Mouse (Mus musculus) heart, embryonic 10.5 days (tissue): ENCODE measurements around the gene Gdf15. TPM values are rescaled to one million over a fixed set of nuclear protein-coding genes. Genes with fewer than 3 reads are reported as not detected.

Experiments
- DNase-seq: peaks from one replicate; pipeline ENCODE4 v3.0.0-alpha.2; 2017; ENCODE audit warnings: low spot score
- H3K27ac ChIP-seq: fragments of 300-500 bp; sonication (generic); 2 replicates; pipeline ENCODE4 v1.5.1; 2016; ENCODE audit warnings: mild to moderate bottlenecking
- H3K27me3 ChIP-seq: fragments of 300-500 bp; sonication (generic); 2 replicates; pipeline ENCODE4 v1.6.1; 2016; ENCODE audit warnings: mild to moderate bottlenecking; ENCODE audit not compliant: poor library complexity, insufficient read depth, severe bottlenecking
- H3K36me3 ChIP-seq: fragments of 300-500 bp; sonication (generic); 2 replicates; pipeline ENCODE4 v1.6.1; 2016; ENCODE audit warnings: mild to moderate bottlenecking, moderate library complexity
- H3K4me1 ChIP-seq: fragments of 300-500 bp; sonication (generic); 2 replicates; pipeline ENCODE4 v1.6.1; 2016; ENCODE audit warnings: mild to moderate bottlenecking
- H3K4me3 ChIP-seq: fragments of 300-500 bp; sonication (generic); 2 replicates; pipeline ENCODE4 v1.5.1; 2016; ENCODE audit warnings: mild to moderate bottlenecking, moderate library complexity
- H3K9me3 ChIP-seq: fragments of 300-500 bp; sonication (generic); 2 replicates; pipeline ENCODE4 v1.6.1; 2016; ENCODE audit warnings: mild to moderate bottlenecking, moderate library complexity
- WGBS: fragments of 180-500 bp; shearing (Covaris S2); methylation state at CpG from one replicate; pipeline ENCODE4 v1.1.7; 2016; 5-methylcytosine and 5-hydroxymethylcytosine counted together
- polyA plus RNA-seq: library from polyadenylated mRNA; unstranded; fragments of >200 nt; fragmentation: Nextera tagmentation; extraction: Ambion mirVana; gene quantifications from 2 replicates; pipeline ENCODE4 v1.2.1, GENCODE M21; 2016

Gdf15 gene
- polyA plus RNA-seq, 1 experiment from 2014 or later, result 1.6 TPM

- no peak overlapping the region for H3K27ac ChIP-seq
- 0 out of 2 replicates have a peak, but pooled peaks cover 2% of the 10 kb centered on the region for H3K4me1 ChIP-seq
- H3K9me3 ChIP-seq, result no peaks in the 10 kb centered on the region
- 73% methylated on average over 5 of the region's 5 CpGs for WGBS
- H3K4me3 ChIP-seq, result no peak overlapping the region
- H3K36me3 ChIP-seq, result no peaks in the 10 kb centered on the region
- no peak for DNase-seq
- no peaks in the 10 kb centered on the region for H3K27me3 ChIP-seq
Observed at GRCm38 (mm10) chr8:70667071-70667470, 34.8 kb upstream of the Gdf15 start.

- Histone ChIP-seq H3K4me3 (no peak overlapping the region), H3K9me3 (no peaks in the 10 kb centered on the region), H3K4me1 (peaks cover 7% of the 10 kb centered on the region), H3K27ac (no peak overlapping the region), H3K27me3 (no peaks in the 10 kb centered on the region), H3K36me3 (no peaks in the 10 kb centered on the region)
- DNase-seq, result no peak
- WGBS, result 74% methylated on average over 2 of the region's 2 CpGs
Observed at GRCm38 (mm10) chr8:70665599-70665998, 33.3 kb upstream of the Gdf15 start.

- 78% methylated on average over 3 of the region's 3 CpGs for WGBS
- H3K4me3 ChIP-seq, result no peak overlapping the region
- H3K27me3 ChIP-seq, result no peaks in the 10 kb centered on the region
- no peaks in the 10 kb centered on the region for H3K36me3 ChIP-seq
- H3K27ac ChIP-seq, result no peak overlapping the region
- DNase-seq, result no peak
- no peaks in the 10 kb centered on the region for H3K9me3 ChIP-seq
- peaks cover 17% of the 10 kb centered on the region for H3K4me1 ChIP-seq
Observed at GRCm38 (mm10) chr8:70664631-70665030, 32.4 kb upstream of the Gdf15 start.

GRCm38 (mm10) chr8:70663691-70664090 lies 31.4 kb upstream of the Gdf15 start:
- Histone ChIP-seq H3K4me3 (no peak overlapping the region), H3K27me3 (no peaks in the 10 kb centered on the region), H3K9me3 (no peaks in the 10 kb centered on the region), H3K36me3 (no peaks in the 10 kb centered on the region), H3K27ac (no peak overlapping the region), H3K4me1 (peaks cover 22% of the 10 kb centered on the region)
- no peak for DNase-seq
- WGBS, result 65% methylated on average over 4 of the region's 4 CpGs

- H3K4me1 ChIP-seq, result peaks cover 34% of the 10 kb centered on the region
- H3K27ac ChIP-seq, result peak within 1 kb of the TSS; percentile 90
- H3K9me3 ChIP-seq, result no peaks in the 10 kb centered on the region
- 2% methylated on average over 14 of the region's 14 CpGs for WGBS
- H3K4me3 ChIP-seq, result peak within 1 kb of the TSS; percentile 81
- DNase-seq, result peak; percentile 83
- peaks cover 16% of the 10 kb centered on the region for H3K36me3 ChIP-seq
- no peaks in the 10 kb centered on the region for H3K27me3 ChIP-seq
Observed at GRCm38 (mm10) chr8:70660273-70660725, 28.0 kb upstream of the Gdf15 start, which contains the start of gene Pgpep1. Gene Pgpep1, minus strand, starts transcription at chr8:70660388.

GRCm38 (mm10) chr8:70659604-70660272 lies 27.5 kb upstream of the Gdf15 start:
- Histone ChIP-seq H3K4me3 (peak overlapping the region; percentile 81), H3K27ac (peak overlapping the region; percentile 90), H3K36me3 (peaks cover 22% of the 10 kb centered on the region), H3K9me3 (no peaks in the 10 kb centered on the region), H3K27me3 (no peaks in the 10 kb centered on the region), H3K4me1 (peaks cover 34% of the 10 kb centered on the region)
- under 1% methylated on average over 44 of the region's 44 CpGs for WGBS
- DNase-seq, result peak; percentile 99

- no peak for DNase-seq
- Histone ChIP-seq H3K9me3 (no peaks in the 10 kb centered on the region), H3K4me1 (peaks cover 34% of the 10 kb centered on the region), H3K27ac (peak overlapping the region; percentile 90), H3K27me3 (no peaks in the 10 kb centered on the region), H3K36me3 (peaks cover 28% of the 10 kb centered on the region), H3K4me3 (peak overlapping the region; percentile 81)
- 2% methylated on average over 31 of the region's 31 CpGs for WGBS
Observed at GRCm38 (mm10) chr8:70658897-70659603, 26.8 kb upstream of the Gdf15 start.

- Histone ChIP-seq H3K9me3 (no peaks in the 10 kb centered on the region), H3K4me1 (peaks cover 32% of the 10 kb centered on the region), H3K27me3 (no peaks in the 10 kb centered on the region), H3K4me3 (no peak overlapping the region), H3K36me3 (peaks cover 28% of the 10 kb centered on the region), H3K27ac (peak overlapping the region; percentile 37; the same call in 1 of the 2 replicates)
- DNase-seq, result no peak
- WGBS, result 83% methylated on average over 2 of the region's 2 CpGs
Observed at GRCm38 (mm10) chr8:70657739-70658138, 25.5 kb upstream of the Gdf15 start.

- WGBS, result 89% methylated on average over 3 of the region's 3 CpGs
- Histone ChIP-seq H3K4me3 (no peak overlapping the region), H3K9me3 (no peaks in the 10 kb centered on the region), H3K27ac (no peak overlapping the region), H3K27me3 (no peaks in the 10 kb centered on the region), H3K4me1 (peaks cover 32% of the 10 kb centered on the region), H3K36me3 (peaks cover 33% of the 10 kb centered on the region)
- DNase-seq, result no peak
Observed at GRCm38 (mm10) chr8:70657214-70657613, 25.0 kb upstream of the Gdf15 start.

- H3K36me3 ChIP-seq, result peaks cover 41% of the 10 kb centered on the region
- peaks cover 31% of the 10 kb centered on the region for H3K4me1 ChIP-seq
- DNase-seq, result no peak
- WGBS, result 77% methylated on average over 13 of the region's 13 CpGs
- H3K4me3 ChIP-seq, result no peak overlapping the region
- H3K9me3 ChIP-seq, result no peaks in the 10 kb centered on the region
- no peak overlapping the region for H3K27ac ChIP-seq
- H3K27me3 ChIP-seq, result no peaks in the 10 kb centered on the region
Observed at GRCm38 (mm10) chr8:70656193-70656790, 24.0 kb upstream of the Gdf15 start.

- Histone ChIP-seq H3K4me3 (no peak overlapping the region), H3K9me3 (no peaks in the 10 kb centered on the region), H3K27ac (0 out of 2 replicates have a peak overlapping the region, but pooled peaks have one; percentile 13), H3K36me3 (peaks cover 50% of the 10 kb centered on the region), H3K4me1 (peaks cover 26% of the 10 kb centered on the region), H3K27me3 (no peaks in the 10 kb centered on the region)
- 68% methylated on average over 2 of the region's 2 CpGs for WGBS
- DNase-seq, result no peak
Observed at GRCm38 (mm10) chr8:70655469-70655868, 23.2 kb upstream of the Gdf15 start.

GRCm38 (mm10) chr8:70654121-70654520 lies 21.9 kb upstream of the Gdf15 start:
- Histone ChIP-seq H3K27me3 (no peaks in the 10 kb centered on the region), H3K4me1 (peaks cover 30% of the 10 kb centered on the region), H3K36me3 (peaks cover 57% of the 10 kb centered on the region), H3K4me3 (no peak overlapping the region), H3K9me3 (no peaks in the 10 kb centered on the region), H3K27ac (no peak overlapping the region)
- DNase-seq, result no peak
- 69% methylated on average over 1 of the region's 1 CpGs for WGBS

GRCm38 (mm10) chr8:70653226-70653625 lies 21.0 kb upstream of the Gdf15 start:
- Histone ChIP-seq H3K4me3 (no peak overlapping the region), H3K27ac (no peak overlapping the region), H3K27me3 (no peaks in the 10 kb centered on the region), H3K36me3 (peaks cover 62% of the 10 kb centered on the region), H3K4me1 (peaks cover 29% of the 10 kb centered on the region), H3K9me3 (no peaks in the 10 kb centered on the region)
- DNase-seq, result no peak
- WGBS, result 58% methylated on average over 2 of the region's 2 CpGs
